Mouse (Mus musculus): ENCODE results near the gene Tns1.

Tns1 gene

GRCm38 (mm10) chr1:74058309-74058708 lies 65.9 kb downstream of the Tns1 start:
- DNase-seq (ENCODE audit: low spot score in 2 of 2): no peak

DNA sequence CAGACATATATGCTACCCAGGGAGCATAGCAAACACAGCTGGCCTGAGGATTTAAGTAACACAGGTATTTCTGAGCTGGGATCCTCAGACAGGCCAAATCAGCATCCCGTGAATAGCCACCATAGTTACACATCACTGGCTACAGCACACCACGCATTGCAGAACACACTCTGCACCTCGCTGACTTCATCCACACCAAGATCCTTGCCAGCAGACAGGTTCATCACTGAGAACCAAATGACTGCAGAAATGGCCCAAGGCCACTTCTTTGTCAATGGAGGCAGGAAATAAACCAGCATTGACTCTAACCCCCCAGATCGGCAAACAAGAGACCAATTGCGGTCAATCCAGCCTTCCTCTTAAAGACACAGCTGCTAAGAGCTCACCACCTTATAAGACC lies 66.7 kb downstream of the Tns1 start:
- no peak for DNase-seq (ENCODE audit: low spot score in 2 of 2)

GRCm38 (mm10) chr1:74055552-74055951 lies 68.7 kb downstream of the Tns1 start:
- DNase-seq (ENCODE audit: low spot score in 2 of 2): no peak

GRCm38 (mm10) chr1:74054471-74054870 lies 69.8 kb downstream of the Tns1 start:
- no peak for DNase-seq (ENCODE audit: low spot score in 2 of 2)

DNA sequence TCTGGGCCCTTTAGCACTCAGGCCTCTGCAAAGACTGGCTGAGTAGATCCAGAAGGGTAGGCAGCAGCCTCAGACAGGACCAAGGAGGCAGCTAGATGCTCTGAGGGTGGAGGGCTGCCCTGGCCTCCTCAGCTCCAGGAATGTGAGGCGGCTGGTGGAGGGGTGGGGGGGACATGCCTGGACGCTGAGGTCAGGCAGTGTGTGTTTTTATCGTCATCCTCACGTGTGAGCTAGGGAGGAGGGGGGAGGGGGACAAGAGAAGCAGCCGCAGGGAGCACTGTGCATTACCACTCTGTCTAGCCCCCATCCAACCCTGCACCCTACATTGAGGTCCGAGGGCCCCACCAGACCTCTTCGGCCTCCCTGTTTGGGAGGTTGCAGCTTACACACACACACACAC lies 70.2 kb downstream of the Tns1 start:
- DNase-seq (ENCODE audit: low spot score in 2 of 2): no peak

DNA sequence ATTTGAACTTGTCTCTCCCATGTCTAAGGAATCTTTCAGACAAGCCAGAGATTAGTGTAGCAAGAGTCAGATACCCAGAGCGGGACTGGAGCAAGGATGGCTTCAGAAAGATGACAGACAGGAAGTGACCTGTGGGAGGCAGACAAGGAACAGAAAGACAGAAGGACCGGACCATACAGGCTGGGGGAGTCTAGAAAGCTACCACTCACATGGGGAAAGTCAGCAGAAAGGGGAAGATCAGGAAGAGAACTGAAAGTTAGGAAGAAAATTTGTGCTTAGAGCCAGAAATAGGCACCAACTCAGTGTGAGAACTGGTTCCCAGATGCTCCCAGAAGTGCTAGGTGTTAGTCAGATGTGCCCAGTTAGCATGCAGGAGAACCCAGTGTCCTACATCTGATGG lies 71.2 kb downstream of the Tns1 start:
- no peak for DNase-seq (ENCODE audit: low spot score in 2 of 2)

GRCm38 (mm10) chr1:74051349-74051748 lies 72.9 kb downstream of the Tns1 start:
- no peak for DNase-seq (ENCODE audit: low spot score in 2 of 2)

- DNase-seq (ENCODE audit: low spot score in 2 of 2): no peak
Measured at GRCm38 (mm10) chr1:74049430-74049829, 74.8 kb downstream of the Tns1 start.

DNA sequence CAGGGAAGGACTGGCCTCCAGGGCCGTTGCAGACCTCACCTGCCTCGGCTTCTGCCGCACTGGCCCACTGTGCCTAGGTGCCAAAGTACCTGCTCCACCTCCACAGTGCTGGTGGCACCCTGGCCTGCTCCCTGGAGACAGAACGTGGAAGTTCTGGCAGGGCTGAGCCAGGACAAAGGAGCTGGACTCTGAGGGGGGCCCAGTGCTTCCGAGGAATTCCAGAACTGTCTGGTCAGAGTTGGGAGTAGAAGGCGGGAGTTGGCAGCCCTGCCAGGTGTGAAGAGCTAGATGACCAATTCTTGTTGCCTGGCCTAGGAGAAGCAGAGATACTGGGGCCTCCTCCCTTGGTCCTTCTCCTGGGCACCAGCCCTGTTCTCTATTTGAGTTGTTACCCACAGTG lies 76.5 kb downstream of the Tns1 start:
- DNase-seq (ENCODE audit: low spot score in 2 of 2): no peak

DNA sequence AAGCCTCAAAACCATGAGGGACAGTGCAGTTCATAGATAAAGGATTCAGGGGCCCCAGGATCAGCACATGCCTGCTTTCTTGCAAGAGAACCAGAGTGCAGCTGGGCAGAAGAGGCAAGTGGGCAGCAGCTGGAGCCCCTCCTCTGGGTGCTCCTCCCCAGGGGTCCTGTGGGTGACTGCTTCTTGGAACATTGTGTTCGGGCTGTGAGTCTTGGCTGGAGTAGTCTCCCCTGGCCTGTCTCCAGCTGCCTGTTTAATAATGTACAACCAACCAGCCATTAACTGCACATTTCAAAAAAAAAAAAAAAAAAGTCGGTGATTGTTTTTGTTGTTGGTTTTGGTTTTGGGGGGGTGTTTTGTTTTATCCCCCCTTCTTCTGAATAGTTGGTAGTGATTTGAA lies 76.9 kb downstream of the Tns1 start:
- DNase-seq (ENCODE audit: low spot score in 2 of 2): no peak

GRCm38 (mm10) chr1:74045034-74045433 lies 79.2 kb downstream of the Tns1 start:
- no peak for DNase-seq (ENCODE audit: low spot score in 2 of 2)

DNA sequence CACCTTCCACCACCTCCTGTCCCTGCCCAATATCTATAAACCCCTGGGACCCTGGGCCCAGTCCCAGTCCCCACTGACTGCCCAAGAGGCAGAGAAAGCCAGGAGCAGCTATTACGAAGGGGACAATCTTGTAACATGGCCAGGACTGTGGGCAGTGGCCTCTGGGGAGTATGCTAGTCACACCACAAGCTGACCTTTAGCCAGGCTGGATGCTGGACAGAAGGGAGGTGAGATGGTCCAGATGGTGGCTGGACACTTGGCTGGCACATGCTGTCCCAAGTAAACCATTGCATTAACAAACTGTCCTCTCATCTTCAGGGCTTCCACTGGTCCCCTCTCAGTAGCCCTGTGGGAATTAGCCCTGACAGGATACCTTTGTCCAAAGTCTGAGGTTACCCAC lies 79.8 kb downstream of the Tns1 start:
- DNase-seq (ENCODE audit: low spot score in 2 of 2): no peak

- no peak for DNase-seq (ENCODE audit: low spot score in 2 of 2)
Measured at GRCm38 (mm10) chr1:74043584-74044105, 80.6 kb downstream of the Tns1 start.

DNA sequence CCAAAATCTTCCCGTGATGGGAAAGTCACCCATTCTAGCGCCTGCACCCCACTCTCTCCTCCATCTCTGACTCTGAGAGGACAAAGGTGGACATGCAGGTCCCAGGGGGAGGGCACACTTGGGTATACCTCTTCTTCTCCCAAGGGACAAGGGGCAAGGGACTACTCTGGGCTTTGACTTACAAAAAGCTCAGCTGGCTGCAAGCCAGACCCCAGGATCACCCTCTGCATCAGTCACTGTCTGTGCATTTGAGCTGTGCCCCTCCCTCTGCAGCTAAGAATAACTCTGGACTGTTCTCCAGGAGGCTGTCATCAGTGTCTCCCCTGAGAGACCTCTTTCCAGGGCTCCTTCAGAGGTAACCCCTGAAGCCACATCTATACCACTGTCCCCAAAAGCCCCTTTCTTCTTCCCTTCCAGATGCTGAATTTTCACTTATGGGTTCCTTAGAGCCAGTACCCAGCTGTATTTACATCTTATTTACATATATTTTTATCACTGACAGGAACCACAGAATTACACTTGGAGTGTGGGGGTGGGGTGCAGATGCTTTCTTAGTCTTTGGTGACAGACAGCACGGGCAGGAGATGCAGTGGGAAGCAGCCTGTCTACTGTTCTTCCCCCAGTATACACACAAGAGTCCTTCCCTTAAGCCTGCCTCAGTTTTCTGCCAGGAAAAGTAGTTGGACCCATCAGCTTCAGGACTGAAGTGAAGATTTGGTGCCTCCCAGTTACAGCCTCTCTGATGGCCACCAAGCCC lies 81.4 kb downstream of the Tns1 start:
- peak; percentile 65 to 75 for DNase-seq (ENCODE audit: low spot score in 2 of 2)

DNA sequence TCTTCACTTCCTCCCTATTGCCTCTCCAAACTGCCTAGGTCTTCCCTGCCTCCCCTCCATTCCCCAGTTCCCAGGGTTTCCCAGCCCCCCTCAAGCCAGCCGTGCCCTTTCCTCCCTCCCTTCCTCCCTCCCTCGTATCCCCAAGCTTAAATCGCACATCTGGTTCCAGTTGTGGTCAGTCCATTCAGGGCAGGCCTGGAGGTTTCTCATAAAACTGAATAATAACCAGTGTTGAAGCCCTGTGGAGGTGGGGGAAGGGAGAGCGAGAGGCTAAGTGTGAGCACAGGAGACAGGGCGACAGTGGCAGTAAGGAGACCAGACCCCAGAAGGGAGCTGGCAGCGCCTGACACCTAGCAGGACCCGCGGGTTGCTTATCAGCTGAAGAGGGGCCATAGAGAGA lies 82.6 kb downstream of the Tns1 start:
- DNase-seq (ENCODE audit: low spot score in 2 of 2): no peak

GRCm38 (mm10) chr1:74041178-74041577 lies 83.1 kb downstream of the Tns1 start:
- no peak for DNase-seq (ENCODE audit: low spot score in 2 of 2)

DNA sequence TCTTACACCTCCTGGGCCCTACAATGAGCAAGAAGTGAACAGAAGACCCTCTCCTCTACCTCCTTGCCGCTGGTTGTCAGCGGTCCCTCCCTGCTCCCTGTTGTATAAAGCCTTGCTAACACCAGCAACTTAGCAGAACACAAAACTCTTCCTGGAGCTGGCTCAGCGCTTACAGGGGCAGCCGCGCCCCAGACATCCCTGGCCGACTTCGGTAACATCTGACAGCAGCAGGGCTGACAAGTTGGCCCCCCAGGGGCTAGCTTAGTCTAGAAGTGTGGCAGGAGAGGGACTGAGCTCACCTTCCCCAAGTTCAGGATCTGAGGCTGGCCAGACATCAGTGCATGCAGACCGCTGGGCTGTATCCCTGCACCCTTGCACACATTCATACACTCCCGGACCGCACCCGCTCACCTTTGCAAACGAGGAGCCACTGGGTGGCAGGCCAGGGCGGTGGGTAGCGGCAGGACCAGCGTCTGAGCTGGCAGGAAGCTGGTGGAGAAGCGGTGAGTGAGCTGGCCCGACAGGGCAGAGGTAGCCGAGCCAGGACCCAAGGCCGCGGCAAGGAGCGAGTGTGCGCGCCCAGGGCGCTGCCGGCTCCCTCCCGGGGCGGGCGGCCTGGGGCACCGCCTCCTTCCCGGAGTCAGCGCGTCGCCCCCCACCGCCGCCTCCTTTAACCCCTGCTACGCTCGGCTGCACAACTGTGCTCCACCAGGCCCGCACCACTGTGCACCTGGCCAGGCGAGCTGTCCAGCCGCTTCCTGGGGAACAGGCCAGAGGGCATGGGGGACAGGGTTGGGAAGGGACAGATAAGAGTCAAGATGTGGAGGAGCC lies 87.5 kb downstream of the Tns1 start:
- DNase-seq (ENCODE audit: low spot score in 2 of 2): no peak

- DNase-seq (ENCODE audit: low spot score in 2 of 2): no peak
Measured at GRCm38 (mm10) chr1:74035912-74036489, 88.2 kb downstream of the Tns1 start.

DNA sequence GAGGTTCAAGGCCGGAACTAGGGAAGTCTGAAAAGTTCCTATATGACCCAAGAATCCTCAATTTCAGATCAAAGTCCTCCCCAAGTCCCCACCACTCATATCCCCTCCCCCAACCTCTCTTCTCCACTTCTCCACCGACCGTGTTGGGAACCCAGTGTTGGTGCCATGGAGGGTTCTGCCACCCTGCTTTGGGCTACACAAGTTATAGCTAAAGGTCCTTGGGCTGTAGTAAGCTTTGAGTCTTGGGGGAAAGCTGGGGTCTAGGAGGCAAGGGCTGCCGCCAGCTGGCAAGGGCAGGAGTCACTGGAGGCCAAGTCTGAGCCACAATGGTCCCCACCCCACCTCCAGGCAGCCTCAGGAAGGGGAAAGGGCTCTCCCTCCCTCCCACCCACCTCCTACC lies 88.8 kb downstream of the Tns1 start:
- DNase-seq (ENCODE audit: low spot score in 2 of 2): no peak

DNA sequence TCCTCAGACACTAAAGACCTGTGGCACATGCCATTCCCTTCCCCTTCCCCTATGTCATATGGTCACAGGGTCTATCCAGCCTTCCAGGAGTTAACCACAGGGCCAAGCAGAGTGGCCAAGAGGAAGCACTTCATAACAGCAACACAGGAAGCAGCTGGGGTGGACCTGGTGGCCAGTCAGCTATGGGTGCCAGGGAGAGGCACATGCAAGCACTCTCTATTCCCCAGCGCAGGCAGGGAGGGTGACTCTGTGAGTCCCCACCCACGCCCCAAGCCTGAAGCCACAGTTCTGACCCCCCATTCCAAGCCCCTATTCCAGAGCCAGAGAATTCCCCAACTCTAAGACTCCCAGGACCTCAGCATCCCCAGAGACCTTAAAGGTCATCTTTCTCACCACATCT lies 89.5 kb downstream of the Tns1 start:
- DNase-seq (ENCODE audit: low spot score in 2 of 2): no peak

DNA sequence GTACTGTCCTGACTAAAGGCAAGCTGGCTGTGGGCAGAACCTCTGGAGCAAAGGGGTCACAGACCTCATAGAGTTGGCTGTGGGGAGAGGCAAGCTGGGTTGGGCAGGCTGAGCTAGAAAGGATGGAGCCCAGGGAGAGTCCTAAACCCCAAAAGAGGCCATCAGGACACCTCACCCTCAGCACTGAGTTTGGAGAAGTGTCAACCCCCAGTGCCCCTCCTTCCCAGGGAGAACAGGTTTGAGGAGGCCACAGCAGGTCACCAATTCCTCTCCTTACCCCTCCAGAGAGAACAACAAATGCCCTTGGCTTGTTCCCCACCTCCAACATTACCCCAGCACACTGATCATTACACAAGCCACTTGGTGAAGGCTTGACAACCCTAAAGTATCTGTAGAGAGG lies 90.0 kb downstream of the Tns1 start:
- no peak for DNase-seq (ENCODE audit: low spot score in 2 of 2)

DNA sequence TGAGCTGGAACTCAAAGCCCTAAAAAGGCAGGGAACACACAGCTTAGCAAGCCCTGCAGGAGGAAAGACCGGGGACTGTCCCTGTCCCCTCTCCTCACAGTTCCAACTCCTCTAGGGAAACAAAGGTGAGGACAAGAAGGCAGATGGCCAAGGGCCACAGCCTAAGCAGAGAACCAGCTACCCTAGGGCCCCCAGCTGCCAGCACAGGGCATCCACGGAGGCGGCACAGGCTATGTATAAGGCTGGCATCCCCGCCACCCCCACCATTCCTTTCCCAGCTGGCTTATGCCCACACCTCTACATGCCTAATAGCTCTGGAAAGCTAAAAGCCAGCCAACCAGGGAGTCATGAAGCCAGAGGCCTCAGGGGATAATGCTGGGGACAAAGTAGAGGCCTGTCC lies 90.8 kb downstream of the Tns1 start:
- no peak for DNase-seq (ENCODE audit: low spot score in 2 of 2)

DNA sequence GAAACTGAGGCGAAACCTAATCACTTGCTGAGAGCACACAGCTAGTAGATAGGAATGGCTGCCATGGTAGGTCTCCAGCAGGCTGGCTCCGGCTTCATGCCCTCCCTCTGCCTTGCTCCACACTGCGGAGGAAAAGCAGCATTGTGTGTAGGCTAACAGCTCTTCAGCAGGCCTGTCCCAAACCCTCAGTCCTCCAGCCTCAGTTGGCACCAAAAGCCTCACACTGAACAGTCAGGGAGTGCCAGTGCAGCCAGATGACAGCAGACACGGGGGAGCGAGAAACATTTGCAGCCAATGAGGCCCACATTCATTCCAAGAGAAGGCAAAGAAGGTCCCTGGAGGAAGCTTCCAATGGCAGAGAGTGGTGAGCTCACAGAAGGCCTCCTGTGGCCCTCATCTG lies 91.3 kb downstream of the Tns1 start:
- peak; percentile 41 to 44 for DNase-seq (ENCODE audit: low spot score in 2 of 2)

Data from right cerebral cortex, postnatal 10 days (tissue).